Mouse (Mus musculus): ENCODE data around the gene Ywhag.

The Ywhag gene

DNA sequence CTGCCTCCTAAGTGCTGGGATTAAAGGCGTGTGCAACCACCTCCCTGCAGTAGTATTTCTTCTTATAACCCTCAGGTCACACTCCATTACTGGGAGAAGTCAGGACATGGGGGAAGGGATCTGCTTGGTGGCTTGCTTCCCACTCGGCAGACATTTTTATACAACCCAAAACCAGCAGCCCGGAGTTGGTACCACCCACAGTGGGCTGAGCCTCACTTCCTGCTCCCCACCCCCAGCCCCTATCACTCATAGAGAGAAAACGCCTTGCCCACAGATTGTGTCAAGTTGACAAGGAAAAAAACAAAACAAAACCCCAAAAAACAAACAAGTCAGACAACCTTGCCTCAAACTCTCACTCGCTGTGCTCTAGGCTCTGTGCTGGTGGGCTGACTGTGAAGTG is 21.2 kb downstream of the Ywhag start:
- peak; percentile 75 for DNase-seq (ENCODE audit: low read depth, low spot score)

DNA sequence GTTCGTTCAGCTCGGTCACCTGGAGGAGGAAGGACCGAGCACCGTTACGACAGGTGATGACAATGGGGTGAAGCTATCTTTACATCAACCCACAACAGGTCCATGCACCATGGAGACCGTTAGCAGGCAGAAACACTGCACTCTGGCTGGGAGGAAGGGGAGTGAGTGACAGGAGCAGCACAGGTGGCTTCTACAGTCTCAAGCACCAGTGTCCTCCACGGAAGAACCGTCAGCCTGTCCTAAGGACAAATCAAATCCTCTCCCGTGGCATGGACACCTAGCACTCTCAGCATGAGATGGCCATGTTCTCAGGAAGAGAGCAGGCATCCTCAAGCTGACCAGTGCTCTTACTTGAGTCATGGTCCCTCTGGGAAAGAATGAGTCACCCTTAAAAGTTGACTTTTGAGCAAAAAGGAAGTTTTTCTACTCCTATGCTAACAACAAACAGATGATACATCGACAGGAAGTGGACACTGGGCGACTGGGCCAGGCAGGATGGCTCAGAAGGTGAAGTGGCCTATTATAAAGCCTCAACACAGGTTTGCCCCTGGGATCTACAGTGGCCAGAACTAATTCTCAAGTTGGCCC is 22.7 kb downstream of the Ywhag start:
- DNase-seq (ENCODE audit: low read depth, low spot score): no peak

DNA sequence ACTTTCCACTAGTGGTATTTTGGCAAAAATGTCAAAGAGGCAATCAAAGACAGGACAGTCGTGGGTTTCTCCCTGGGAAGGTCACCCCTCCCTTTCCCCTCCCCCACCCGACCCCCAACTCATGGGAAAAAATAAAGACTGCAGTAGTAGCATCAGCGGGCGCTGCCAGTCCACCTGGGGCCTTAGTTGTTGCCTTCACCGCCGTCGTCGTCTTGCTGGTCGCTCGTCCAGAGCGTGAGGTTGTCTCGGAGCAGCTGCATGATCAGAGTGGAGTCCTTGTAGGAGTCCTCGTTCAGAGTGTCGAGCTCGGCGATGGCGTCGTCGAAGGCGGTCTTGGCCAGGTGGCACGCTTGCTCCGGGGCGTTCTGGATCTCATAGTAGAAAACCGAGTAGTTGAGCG is 23.6 kb downstream of the Ywhag start:
- DNase-seq (ENCODE audit: low read depth, low spot score): no peak

DNA sequence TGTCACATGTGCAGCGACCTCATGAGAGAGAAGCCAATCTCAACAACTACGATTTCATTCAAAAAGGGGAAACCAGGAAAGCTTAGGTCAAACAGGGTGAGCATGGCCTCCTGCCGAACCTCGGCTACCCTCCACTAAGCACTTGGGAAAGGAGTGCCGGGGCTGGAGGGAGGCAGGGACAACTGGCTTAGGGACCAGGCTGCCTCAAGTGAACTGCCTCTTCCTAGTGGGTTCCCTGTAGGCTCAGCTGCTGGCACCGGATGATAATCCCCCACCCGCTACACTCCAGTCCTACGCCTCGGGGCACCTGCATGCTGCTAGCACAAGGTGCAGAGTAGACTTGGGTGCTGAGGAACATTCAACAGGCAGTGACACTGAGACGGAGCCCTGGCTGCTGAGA is 24.8 kb downstream of the Ywhag start:
- DNase-seq (ENCODE audit: low read depth, low spot score): no peak

DNA sequence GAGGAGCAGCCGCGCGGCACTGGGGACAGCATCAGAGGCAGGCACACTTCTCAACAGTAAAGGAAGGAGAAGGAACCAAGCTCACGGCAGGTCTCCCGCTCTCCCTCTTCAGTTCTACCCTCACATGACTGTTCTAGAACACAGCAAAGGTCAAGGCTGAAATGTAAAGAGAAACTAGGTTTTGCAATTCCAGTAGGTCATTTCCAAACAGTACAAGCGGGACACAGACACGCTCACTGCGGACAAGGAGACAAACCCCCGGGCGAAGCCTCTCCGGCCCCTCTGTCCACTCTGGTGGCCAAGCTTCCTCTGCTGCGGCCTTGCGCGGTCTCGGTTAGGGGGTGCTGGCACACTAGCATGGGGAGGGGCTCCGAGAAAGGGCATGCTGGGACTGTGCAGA is 25.4 kb downstream of the Ywhag start:
- no peak for DNase-seq (ENCODE audit: low read depth, low spot score)

DNA sequence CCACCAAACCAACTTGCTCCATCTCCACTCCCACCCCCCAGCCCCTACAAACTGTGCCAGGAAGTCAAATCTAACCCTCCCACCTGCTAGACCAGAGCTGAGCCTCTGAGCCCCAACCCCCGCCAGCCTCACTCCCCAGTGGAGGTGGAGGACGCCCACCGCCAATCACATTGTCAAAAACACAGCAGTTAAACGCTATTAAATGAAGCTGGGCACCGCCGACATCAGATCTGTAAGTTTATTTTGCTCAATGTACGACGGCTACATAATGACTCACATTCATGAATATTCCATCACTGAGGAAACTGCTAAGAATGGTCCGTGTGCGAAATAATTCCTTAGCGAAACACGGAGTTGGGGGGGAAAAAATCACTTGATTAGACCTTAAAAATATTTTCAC is 26.2 kb downstream of the Ywhag start:
- DNase-seq (ENCODE audit: low read depth, low spot score): no peak

DNA sequence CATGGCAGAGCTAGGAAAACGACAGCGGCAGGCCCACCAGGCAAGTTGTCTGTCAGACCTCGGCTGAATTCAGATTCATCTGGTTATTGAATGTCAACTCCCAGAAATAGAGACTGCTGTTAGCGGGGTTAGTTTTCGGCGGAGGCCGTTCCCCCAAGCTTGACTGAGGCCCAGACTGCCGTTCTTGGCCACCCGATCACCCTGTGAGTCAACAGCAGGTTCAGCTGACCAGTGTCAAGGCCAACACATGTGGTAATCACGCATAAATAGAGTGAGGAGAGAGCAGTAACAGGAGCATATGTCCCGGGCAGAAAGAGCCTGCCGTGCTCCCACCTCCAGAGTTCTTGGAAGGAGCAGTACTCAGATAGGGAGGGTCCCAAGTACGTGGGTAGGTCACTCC is 27.2 kb downstream of the Ywhag start:
- DNase-seq (ENCODE audit: low read depth, low spot score): no peak

DNA sequence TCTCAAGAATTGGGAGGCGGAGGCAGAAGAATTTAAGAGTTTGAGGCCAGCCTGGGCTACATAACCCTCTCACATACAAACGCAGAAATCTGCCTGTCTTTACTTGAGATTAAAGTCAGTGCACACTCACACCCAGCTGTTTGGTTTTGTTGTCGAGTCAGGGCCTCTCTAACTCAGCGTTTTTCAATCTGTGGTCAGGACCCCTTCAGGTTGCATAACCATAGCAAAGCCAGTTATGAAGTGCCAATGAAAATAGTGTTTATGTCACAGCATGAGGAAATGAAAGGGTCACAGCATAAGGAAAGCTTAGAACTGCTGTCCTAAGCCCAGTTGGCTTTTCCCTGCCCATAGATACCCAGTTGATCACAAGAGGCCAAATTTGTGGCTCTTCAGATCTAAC is 27.6 kb downstream of the Ywhag start:
- DNase-seq (ENCODE audit: low read depth, low spot score): no peak

DNA sequence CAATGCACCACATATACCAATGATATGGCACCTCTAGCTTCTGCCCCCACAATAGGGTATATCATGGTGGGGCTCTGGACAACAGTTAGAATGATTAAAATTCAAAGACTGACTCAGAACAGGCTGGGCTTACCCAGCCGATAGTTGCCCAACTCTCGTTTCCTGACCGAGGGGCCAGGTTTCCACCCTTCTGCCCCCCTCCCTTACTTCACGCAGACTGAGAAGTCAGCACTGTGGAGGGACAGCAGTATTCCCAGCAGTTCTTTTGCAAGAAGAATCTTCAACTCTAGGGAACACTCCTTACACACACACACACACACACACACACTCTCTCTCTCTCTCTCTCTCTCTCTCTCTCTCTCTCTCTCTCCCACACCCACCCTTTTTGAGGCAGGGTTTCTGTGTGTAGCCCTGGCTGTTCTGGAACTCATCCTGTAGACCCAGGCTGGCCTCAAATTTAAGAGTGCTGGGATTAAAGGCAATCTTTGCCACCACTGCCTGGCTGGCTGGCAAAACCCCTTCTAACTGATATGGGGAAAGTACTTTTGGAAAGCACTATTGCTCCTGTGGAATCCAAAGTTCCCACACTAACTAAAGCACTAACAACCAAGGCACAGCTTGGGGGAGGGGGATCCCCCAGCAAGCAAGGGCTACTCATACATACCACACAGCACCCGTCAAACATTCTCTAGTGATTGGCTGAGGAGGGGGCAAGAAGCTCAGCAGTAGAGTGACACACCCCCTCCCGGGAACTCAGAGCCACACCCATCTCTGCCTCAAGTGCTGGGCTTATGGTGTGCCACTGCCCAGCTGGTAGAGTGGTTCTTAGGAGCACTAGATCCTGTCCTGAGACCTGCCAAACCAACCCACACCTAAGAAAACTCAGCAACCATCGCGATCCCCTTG is 28.8 kb downstream of the Ywhag start:
- DNase-seq (ENCODE audit: low read depth, low spot score): no peak

DNA sequence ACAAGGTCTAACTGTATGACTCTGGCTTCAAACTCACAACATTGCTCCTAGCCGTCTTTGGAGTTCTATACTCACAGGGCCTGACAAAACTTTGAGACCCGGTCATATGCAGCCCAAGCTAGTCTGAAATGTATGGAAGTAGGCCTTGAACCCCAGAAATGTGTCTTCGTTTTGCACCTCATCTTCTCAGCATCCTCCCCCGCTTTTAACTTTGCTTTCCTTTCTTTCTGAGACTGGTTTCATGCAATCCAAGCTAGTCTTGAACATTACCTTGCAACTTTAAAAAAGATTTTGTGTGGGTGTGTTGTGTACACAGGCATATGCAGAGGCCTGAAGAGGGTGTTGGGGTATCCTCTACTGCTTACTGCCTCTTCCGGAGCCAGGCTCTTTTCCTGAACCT is 30.2 kb downstream of the Ywhag start:
- no peak for DNase-seq (ENCODE audit: low read depth, low spot score)

DNA sequence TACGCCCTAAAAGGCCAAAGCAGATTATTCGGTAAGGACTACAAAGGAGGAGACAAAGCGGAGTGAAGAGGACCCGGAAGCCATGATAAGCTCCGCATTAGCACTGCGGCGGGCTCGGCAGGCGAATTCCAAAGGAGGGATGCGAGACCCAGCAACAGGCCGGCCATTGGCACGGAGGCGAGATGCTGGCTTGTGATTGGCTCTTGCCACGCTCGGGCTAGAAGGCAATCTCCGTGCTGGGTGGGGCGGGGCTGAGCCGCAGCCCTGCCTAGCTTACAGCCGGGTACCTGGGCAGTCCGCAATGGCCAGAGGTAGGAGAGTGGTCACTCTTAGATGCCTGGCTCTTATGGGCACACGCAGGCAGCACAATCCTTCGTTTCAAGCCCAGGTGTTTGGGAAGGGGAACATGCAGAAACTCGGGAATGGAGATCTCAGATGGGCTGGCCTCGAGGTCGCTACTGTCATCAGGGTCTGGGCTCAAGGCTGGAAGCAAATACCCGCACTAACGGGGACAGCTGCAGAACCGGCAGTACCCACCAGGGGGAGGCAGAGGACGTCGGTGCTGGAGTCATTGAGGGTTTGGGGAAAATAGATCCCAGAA is 30.8 kb downstream of the Ywhag start:
- peak; percentile 46 for DNase-seq (ENCODE audit: low read depth, low spot score)

DNA sequence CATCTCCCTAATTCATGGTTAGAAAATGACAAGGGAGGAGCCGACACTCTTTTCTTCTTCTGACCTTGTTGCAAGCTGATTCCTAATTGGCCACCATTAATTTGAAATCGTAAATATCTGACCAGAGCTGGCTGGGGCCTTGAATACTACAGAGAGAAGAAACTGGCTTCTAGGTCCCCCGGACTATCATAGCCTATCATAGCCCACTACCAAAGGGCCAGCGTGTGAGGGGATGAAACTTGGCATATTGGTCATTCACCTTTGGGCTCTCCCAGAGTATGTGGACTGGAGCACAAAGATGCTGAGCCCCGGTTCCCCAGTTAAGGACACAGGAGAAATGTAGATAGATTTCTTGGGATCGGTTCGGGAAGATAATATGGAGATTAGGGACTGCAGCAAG is 31.4 kb downstream of the Ywhag start:
- no peak for DNase-seq (ENCODE audit: low read depth, low spot score)

DNA sequence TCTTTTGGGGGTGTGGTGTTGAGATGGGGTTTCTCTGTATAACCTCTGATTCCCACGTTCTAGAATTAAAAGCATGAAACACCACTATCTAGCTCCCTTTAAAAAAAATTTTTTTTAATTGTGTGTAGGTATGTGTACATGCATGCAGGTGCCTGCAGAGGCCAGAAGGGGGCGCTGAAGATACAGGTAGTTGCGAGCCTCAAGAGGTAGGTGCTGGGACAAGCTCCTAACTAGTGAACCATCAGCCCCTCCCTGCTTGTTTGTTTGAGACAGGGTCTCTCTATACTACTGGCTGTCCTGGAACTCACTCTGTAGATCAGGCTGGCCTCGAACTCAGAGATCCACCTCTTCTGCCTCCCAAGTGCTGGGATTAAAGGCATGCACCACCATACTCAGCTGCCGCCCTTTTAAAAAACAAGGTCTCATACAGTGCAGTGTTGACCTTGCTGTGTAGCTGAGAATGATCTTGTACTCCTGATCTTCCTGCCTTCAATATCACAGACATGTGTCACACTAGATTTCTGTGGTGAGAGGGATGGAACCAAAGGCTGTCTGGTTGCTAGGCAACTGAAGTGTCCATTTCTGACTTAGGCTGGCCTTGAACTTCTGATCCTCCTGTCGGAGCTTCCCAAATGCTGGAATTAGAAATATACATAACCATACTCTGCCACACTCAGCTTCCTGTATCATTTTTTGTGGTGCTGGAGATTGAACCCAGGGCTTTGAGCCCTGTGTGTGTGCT is 32.9 kb downstream of the Ywhag start:
- DNase-seq (ENCODE audit: low read depth, low spot score): peak; percentile 52

DNA sequence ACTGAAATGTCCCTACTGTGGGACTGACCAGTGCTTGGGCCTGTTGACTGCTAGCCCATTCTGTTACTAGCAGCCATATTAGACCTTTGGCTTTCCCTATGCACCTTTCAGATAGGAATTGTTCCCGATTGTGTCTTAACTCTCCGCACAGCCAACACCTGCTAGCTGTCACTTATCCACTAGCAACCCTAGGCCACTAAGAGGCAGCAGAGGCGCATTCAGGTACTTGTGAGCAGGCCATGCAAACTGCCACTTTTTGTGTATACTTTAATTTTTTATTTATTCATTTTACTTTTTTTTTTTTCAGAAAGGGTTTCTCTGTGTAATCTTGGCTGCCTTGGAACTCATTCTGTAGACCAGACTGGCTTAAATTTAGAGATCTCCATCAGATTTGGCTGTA is 33.7 kb downstream of the Ywhag start:
- no peak for DNase-seq (ENCODE audit: low read depth, low spot score)

DNA sequence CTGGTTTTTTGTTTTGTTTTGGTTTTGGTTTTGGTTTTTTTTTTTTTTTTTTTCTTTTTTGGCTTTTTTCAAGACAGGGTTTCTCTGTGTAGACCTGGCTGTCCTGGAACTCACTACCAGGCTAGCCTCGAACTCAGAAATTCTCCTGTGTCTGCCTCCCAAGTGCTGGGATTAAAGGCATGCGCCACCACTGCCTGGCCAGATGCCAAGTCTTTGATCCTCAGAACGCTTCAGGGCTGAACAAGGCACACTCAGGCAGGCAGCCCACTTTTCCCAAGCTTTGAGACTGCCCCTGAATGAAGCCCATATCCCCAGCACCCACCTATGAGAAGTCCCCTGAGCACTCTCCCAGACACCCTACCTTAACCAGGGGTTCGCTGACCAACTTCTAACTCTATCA is 34.6 kb downstream of the Ywhag start:
- DNase-seq (ENCODE audit: low read depth, low spot score): no peak

DNA sequence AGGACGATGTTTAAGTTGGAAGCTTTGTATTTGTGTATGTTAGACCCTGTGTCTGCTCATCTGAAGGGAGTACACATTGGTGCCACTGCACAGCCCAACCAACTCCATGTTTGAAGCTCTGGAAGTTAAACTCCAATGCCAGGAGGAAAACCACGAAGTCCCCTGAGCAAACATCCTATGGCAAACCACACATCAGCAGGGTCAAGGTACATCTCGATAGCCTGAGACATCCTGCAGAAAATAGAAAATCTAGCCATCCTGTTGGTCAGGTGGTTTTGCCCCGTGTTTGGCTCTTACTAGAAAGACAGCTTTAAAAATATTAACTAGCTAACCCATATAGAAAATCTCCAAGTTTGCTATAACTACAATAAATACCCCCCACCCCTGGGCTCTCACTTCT is 35.4 kb downstream of the Ywhag start:
- no peak for DNase-seq (ENCODE audit: low read depth, low spot score)

DNA sequence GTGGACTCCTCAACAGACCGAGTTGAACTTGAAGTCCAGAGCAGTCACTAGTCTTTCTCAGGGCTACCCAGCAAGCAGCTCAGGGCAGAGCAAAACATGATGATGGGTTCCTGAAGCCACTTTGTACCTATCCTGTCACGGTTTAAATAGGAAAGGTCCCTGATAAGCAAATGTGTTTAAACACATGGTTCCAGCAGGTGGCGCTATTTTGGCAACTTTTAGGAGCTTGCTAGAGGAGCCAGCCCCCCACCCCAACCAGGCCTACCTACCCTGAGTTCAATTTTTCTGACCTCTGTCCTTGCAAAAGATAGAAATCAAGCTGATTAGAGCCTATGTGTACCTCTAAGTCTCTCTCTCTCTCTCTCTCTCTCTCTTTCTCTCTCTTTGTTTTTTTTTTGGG is 36.4 kb downstream of the Ywhag start:
- peak; percentile 67 for DNase-seq (ENCODE audit: low read depth, low spot score)

DNA sequence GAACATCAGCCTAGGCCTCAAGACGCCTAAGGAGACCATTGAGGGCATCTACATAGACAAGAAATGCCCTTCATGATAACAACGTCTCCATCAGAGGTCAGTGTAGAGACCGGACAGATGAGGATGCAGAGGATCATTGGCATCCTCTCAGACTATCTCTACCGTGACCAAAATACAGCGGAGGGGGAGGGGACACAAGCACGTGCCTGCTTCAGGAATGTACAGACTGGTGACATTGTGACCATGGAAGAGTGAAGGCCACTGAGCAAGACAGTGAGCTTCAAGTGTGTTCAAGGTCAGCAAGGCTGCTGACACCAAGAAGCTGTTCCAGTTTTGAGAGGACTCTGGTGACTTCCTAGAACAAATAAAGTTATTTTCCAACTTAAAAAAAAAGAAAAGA is 39.5 kb downstream of the Ywhag start:
- DNase-seq (ENCODE audit: low read depth, low spot score): no peak

DNA sequence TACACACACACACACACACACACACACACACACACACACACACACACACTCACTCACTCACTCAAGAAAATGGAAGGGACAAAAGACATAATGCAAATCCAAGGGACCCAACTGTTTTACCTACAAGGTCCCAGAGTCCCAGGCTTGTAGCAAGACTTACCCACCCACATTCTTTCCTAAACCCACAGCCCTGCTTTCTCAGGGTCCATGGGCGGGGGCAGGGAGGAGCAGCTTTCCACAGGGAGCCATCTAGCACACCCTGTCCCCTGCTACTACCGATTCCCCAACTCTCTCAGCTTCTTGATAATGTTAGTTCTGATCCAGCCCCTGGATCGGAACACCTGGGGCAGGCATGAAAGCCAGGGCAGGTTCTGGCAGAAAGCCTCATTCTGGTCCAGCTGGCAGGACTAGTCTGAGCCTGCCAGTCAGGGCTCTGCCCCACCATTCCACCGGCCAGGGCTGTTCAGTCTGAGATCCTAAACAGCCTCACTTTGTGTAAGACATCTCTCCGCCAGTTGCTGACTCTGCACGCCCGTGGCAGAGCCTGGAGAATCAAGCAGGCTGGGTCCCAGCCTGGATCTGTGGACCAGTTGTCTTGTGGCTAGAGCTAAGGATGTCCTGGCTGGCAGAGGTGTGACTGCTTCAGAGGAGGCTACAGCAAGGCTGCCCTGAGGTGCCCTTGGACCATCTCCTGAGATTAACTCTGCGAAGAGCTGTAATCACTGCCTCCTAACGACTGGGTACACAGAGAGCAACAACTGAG is 41.6 kb downstream of the Ywhag start:
- DNase-seq (ENCODE audit: low read depth, low spot score): no peak

DNA sequence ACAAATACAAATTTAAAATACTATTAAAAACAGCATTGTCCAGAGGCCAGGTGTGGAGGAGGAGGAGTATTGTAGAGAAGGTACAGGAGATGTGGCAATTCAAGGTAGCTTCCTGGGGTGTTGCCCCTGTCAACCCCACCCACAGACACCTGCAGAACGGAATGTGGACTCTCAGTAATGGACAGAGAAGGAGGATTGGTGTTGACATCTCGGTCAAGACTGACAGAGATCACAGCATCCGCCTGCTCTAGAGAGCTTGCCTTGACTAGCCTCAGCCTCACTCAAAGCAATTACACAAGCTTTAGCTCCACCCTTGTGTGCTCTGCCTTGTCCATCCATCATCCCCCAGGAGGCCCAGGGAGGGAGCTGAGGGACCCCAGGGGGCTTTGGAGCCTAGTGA is 43.5 kb downstream of the Ywhag start:
- no peak for DNase-seq (ENCODE audit: low read depth, low spot score)

DNA sequence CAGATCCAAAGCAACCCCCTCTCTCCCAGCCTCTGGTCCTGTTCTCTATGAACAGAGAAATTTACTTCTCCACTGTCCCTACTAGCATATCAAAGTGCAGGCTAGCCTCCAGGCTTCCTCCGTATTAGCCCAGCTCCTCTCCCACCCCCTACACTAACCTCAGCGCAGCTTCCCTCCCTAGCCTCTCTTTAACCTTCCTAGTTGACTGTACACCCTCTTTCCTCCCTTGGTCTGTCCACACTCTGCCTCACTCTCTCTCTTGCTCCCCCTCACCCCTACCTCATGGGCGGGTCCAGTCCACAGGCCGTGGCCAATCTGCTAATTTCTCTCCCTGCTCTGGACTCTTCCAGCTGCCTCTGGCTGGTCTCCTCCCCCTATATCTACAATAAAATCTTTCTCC is 44.1 kb downstream of the Ywhag start:
- no peak for DNase-seq (ENCODE audit: low read depth, low spot score)
